In the genomic region with DNA sequence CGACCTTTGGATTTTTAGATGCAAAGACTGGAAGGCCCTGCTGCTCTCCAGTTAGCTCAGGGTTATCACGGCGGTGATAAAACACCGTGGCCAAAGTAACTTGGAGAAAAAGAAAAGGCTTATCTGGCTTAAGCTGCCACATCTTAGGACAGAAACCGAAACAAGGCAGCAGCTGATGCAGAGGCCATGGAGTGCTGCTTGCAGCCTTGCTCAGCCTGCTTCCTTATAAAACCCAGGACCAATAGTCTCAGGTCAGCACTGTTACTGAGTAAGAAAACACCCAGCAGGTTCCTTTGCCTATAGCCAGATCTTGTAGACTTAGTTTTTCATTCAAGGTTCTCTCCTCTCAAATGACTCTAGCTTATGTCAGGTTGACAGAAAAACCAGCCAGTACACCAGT, we compare ENCODE assay signal across 15 mouse cellular contexts.
DNase-seq lines count a peak whose midpoint lies in the region; ATAC-seq and TF ChIP-seq lines count a peak whose summit lies in the region.
"Had no signal": no experiment of that assay in that cellular context is flagged by ENCODE, and none has a peak within 500 bp of the region (broad histone marks: within the 10 kb centered on the region; RNA-seq: fewer than 3 reads in every experiment).

No protein-coding gene starts in this region.

- WGBS in intestine, embryonic 15.5 days = 62% methylated on average over 5 of the region's 5 CpGs
- WGBS in intestine, postnatal 0 days = 33% methylated on average over 5 of the region's 5 CpGs

- DNase-seq in ovary, adult 18-20 months (ENCODE audit: low spot score) = peak; percentile 17
- DNase-seq in ovary, postnatal 10 days (ENCODE audit: low spot score) = no peak
- no peak for DNase-seq in right cerebral cortex, postnatal 36 days (ENCODE audit: low spot score in 2 of 2)
- DNase-seq in lung, postnatal 10 days = no peak
- no peak for DNase-seq in cerebellum, adult 9-11 months
- DNase-seq: adrenal gland, postnatal 25 days; cerebellum, adult 11 months; cerebellum, adult 8-10 months; cerebellum, postnatal 25 days; forebrain, postnatal 0 days had no signal

- H3K27me3 ChIP-seq in intestine, embryonic 15.5 days (replicated peaks) = no peaks in the 10 kb centered on the region
- H3K27me3 ChIP-seq in intestine, postnatal 0 days (replicated peaks; ENCODE audit: control insufficient read depth, insufficient read depth, low read length) = no peaks in the 10 kb centered on the region
- H3K27me3 ChIP-seq: forebrain, embryonic 13.5 days; forebrain, embryonic 15.5 days had no signal

- H3K9ac ChIP-seq in intestine, embryonic 15.5 days = no peak overlapping the region
- H3K9ac ChIP-seq in intestine, postnatal 0 days (ENCODE audit: low read depth, low read length) = no peak overlapping the region
- H3K9ac ChIP-seq: embryonic facial prominence, embryonic 12.5 days; forebrain, embryonic 13.5 days; forebrain, embryonic 15.5 days; forebrain, postnatal 0 days had no signal

- H3K36me3 ChIP-seq in intestine, embryonic 15.5 days = no peaks in the 10 kb centered on the region
- H3K36me3 ChIP-seq in intestine, postnatal 0 days (ENCODE audit: control insufficient read depth, insufficient read depth) = no peaks in the 10 kb centered on the region
- H3K36me3 ChIP-seq: embryonic facial prominence, embryonic 12.5 days; forebrain, embryonic 15.5 days had no signal

- no peaks in the 10 kb centered on the region for H3K4me1 ChIP-seq in intestine, embryonic 15.5 days (replicated peaks)
- no peaks in the 10 kb centered on the region for H3K4me1 ChIP-seq in intestine, postnatal 0 days (replicated peaks; ENCODE audit: control insufficient read depth, insufficient read depth, low read length)
- H3K4me1 ChIP-seq: embryonic facial prominence, embryonic 12.5 days had no signal

- no peak overlapping the region for H3K27ac ChIP-seq in intestine, embryonic 15.5 days
- no peak overlapping the region for H3K27ac ChIP-seq in intestine, postnatal 0 days (ENCODE audit: low read depth, low read length)
- H3K27ac ChIP-seq: embryonic facial prominence, embryonic 12.5 days; forebrain, embryonic 13.5 days; forebrain, embryonic 15.5 days had no signal

- no peak overlapping the region for H3K4me3 ChIP-seq in intestine, embryonic 15.5 days (replicated peaks)
- no peak overlapping the region for H3K4me3 ChIP-seq in intestine, postnatal 0 days (ENCODE audit: low read depth, low read length)
- H3K4me3 ChIP-seq: embryonic facial prominence, embryonic 12.5 days; forebrain, embryonic 13.5 days; forebrain, embryonic 15.5 days had no signal

- no peak for TF ChIP-seq CTCF in intestine, postnatal 0 days (IDR thresholded peaks at IDR 0.05; ENCODE audit: low read depth)

- no peaks in the 10 kb centered on the region for H3K9me3 ChIP-seq in intestine, embryonic 15.5 days
- no peaks in the 10 kb centered on the region for H3K9me3 ChIP-seq in intestine, postnatal 0 days (ENCODE audit: control insufficient read depth)
- H3K9me3 ChIP-seq: embryonic facial prominence, embryonic 12.5 days; forebrain, embryonic 13.5 days; forebrain, embryonic 15.5 days had no signal

- ATAC-seq in intestine, embryonic 15.5 days = peak; percentile 71
- ATAC-seq in intestine, postnatal 0 days = peak; percentile 54; the same call in 1 of the 2 replicates
- ATAC-seq: forebrain, embryonic 13.5 days; forebrain, embryonic 15.5 days; forebrain, postnatal 0 days had no signal

- H3K4me2 ChIP-seq in intestine, embryonic 15.5 days (replicated peaks) = no peak overlapping the region
- peak overlapping the region; percentile 21; the same call in 1 of the 2 replicates for H3K4me2 ChIP-seq in intestine, postnatal 0 days (replicated peaks; ENCODE audit: low read depth)
- H3K4me2 ChIP-seq: embryonic facial prominence, embryonic 12.5 days; forebrain, embryonic 13.5 days; forebrain, embryonic 15.5 days had no signal
